Mouse (Mus musculus) kidney, postnatal 0 days (tissue): ENCODE measurements around the gene Cdk2ap2. TPM values are rescaled to one million over a fixed set of nuclear protein-coding genes. Genes with fewer than 3 reads are reported as not detected.

ENCODE experiments used
- ATAC-seq: fragments of 200-750 bp; cut with Nextera tagmentation; replicated peaks from 2 replicates; pipeline ENCODE4 v1.8.0; 2017; ENCODE audit warnings: low read depth, moderate number of reproducible peaks, moderate TSS enrichment, moderate library complexity; ENCODE audit not compliant: low FRiP score
- DNase-seq: peaks from one replicate; pipeline ENCODE4 v3.0.0-alpha.2; 2016; ENCODE audit warnings: low spot score
- H3K27ac ChIP-seq: fragments of 300-500 bp; sonication (generic); 2 replicates; pipeline ENCODE4 v1.5.1; 2014; ENCODE audit warnings: mild to moderate bottlenecking
- H3K27me3 ChIP-seq: fragments of 300-500 bp; sonication (generic); 2 replicates; pipeline ENCODE4 v1.6.1; 2014; ENCODE audit warnings: low read length, mixed read lengths; ENCODE audit not compliant: insufficient read depth
- H3K36me3 ChIP-seq: fragments of 300-500 bp; sonication (generic); 2 replicates; pipeline ENCODE4 v1.6.1; 2014; ENCODE audit warnings: low read length, mixed read lengths; ENCODE audit not compliant: insufficient read depth
- H3K4me1 ChIP-seq: fragments of 300-500 bp; sonication (generic); replicated peaks from 2 replicates; pipeline ENCODE4 v1.6.1; 2014; ENCODE audit warnings: antibody characterized with exemption, low read length, mixed read lengths; ENCODE audit not compliant: insufficient read depth
- H3K4me2 ChIP-seq: fragments of 300-500 bp; sonication (generic); 2 replicates; pipeline ENCODE4 v1.6.1; 2014; ENCODE audit warnings: mild to moderate bottlenecking, low read length, moderate library complexity, mixed read lengths
- H3K4me3 ChIP-seq: fragments of 300-500 bp; sonication (generic); replicated peaks from 2 replicates; pipeline ENCODE4 v1.5.1; 2014; ENCODE audit warnings: low read depth, low read length
- H3K9ac ChIP-seq: fragments of 300-500 bp; sonication (generic); 2 replicates; pipeline ENCODE4 v1.6.1; 2014; ENCODE audit warnings: low read depth, low read length
- H3K9me3 ChIP-seq: fragments of 300-500 bp; sonication (generic); replicated peaks from 2 replicates; pipeline ENCODE4 v1.6.1; 2016; ENCODE audit warnings: low read length, inconsistent platforms, mixed read lengths
- CTCF ChIP-seq: IDR thresholded peaks from 2 replicates; pipeline ENCODE4 v1.5.1; 2016; ENCODE audit warnings: antibody characterized with exemption, low read depth, mild to moderate bottlenecking, moderate library complexity
- WGBS: fragments of 180-500 bp; shearing (Covaris S2); extraction: QIAGEN DNeasy Blood & Tissue Kit; methylation state at CpG from one replicate; pipeline ENCODE4 v1.1.7; 2014; 5-methylcytosine and 5-hydroxymethylcytosine counted together
- polyA plus RNA-seq: library from polyadenylated mRNA; unstranded; fragments of >200 nt; fragmentation: Nextera tagmentation; extraction: Ambion mirVana; gene quantifications from 2 replicates; pipeline ENCODE4 v1.2.1, GENCODE M21; 2015

Cdk2ap2 gene
- polyA plus RNA-seq, 1 experiment from 2014 or later = 107 TPM

- H3K27ac ChIP-seq = no peak within 1 kb of the TSS
- no peaks in the 10 kb centered on the region for H3K36me3 ChIP-seq
- ATAC-seq (no peak), DNase-seq (no peak)
- H3K9me3 ChIP-seq = no peaks in the 10 kb centered on the region
- TF ChIP-seq CTCF = no peak
- no peaks in the 10 kb centered on the region for H3K27me3 ChIP-seq
- H3K4me1 ChIP-seq = peaks cover 3% of the 10 kb centered on the region; the same call in 1 of the 2 replicates
- H3K4me2 ChIP-seq = no peak within 1 kb of the TSS
- 76% methylated on average over 7 of the region's 7 CpGs for WGBS
- no peak within 1 kb of the TSS for H3K9ac ChIP-seq
- no peak within 1 kb of the TSS for H3K4me3 ChIP-seq
These were observed 46.8 kb downstream of the Cdk2ap2 start, which contains the start of gene Cabp4 for GRCm38 (mm10) chr19:4143759-4144268. Gene Cabp4 (minus strand): TSS chr19:4144033.

GRCm38 (mm10) chr19:4144550-4145498 lies 47.8 kb downstream of the Cdk2ap2 start:
- Histone ChIP-seq H3K9me3 (no peaks in the 10 kb centered on the region), H3K4me1 (peaks cover 11% of the 10 kb centered on the region; the same call in 1 of the 2 replicates), H3K27me3 (no peaks in the 10 kb centered on the region), H3K4me3 (no peak overlapping the region), H3K4me2 (no peak overlapping the region), H3K36me3 (no peaks in the 10 kb centered on the region), H3K27ac (no peak overlapping the region), H3K9ac (no peak overlapping the region)
- no peak for DNase-seq
- no peak for TF ChIP-seq CTCF
- no peak for ATAC-seq
- 75% methylated on average over 16 of the region's 16 CpGs for WGBS

- Histone ChIP-seq H3K27ac (no peak overlapping the region), H3K4me2 (no peak overlapping the region), H3K4me1 (peaks cover 11% of the 10 kb centered on the region; the same call in 1 of the 2 replicates), H3K36me3 (peaks cover 6% of the 10 kb centered on the region), H3K27me3 (no peaks in the 10 kb centered on the region), H3K9me3 (no peaks in the 10 kb centered on the region), H3K9ac (no peak overlapping the region), H3K4me3 (no peak overlapping the region)
- DNase-seq (no peak), ATAC-seq (no peak)
- 84% methylated on average over 5 of the region's 5 CpGs for WGBS
- no peak for TF ChIP-seq CTCF
These were observed 49.0 kb downstream of the Cdk2ap2 start for GRCm38 (mm10) chr19:4145936-4146335.

GRCm38 (mm10) chr19:4146366-4147021 lies 49.5 kb downstream of the Cdk2ap2 start:
- no peak for TF ChIP-seq CTCF
- 70% methylated on average over 12 of the region's 12 CpGs for WGBS
- Histone ChIP-seq H3K4me3 (no peak overlapping the region), H3K9me3 (no peaks in the 10 kb centered on the region), H3K9ac (no peak overlapping the region), H3K4me2 (no peak overlapping the region), H3K27me3 (no peaks in the 10 kb centered on the region), H3K4me1 (peaks cover 11% of the 10 kb centered on the region; the same call in 1 of the 2 replicates), H3K36me3 (peaks cover 11% of the 10 kb centered on the region), H3K27ac (no peak overlapping the region)
- no peak for DNase-seq
- no peak for ATAC-seq

- DNase-seq (no peak), ATAC-seq (no peak)
- 75% methylated on average over 3 of the region's 3 CpGs for WGBS
- TF ChIP-seq CTCF = no peak
- Histone ChIP-seq H3K27me3 (no peaks in the 10 kb centered on the region), H3K27ac (no peak overlapping the region), H3K9me3 (no peaks in the 10 kb centered on the region), H3K4me3 (no peak overlapping the region), H3K36me3 (peaks cover 11% of the 10 kb centered on the region), H3K4me2 (no peak overlapping the region), H3K9ac (no peak overlapping the region), H3K4me1 (peaks cover 11% of the 10 kb centered on the region; the same call in 1 of the 2 replicates)
These were observed 50.0 kb downstream of the Cdk2ap2 start for GRCm38 (mm10) chr19:4147022-4147405.
